Mouse (Mus musculus) forebrain, embryonic 13.5 days (tissue): ENCODE data around the gene Col25a1. TPM values are rescaled to one million over a fixed set of nuclear protein-coding genes. Genes with fewer than 3 reads are reported as not detected.

Experiments
- ATAC-seq: fragments of 200-750 bp; cut with Nextera tagmentation; 2 replicates; pipeline ENCODE4 v1.8.0; 2017
- H3K27ac ChIP-seq: fragments of 300-500 bp; sonication (generic); 2 replicates; pipeline ENCODE4 v1.5.1; 2015; ENCODE audit warnings: inconsistent platforms, mild to moderate bottlenecking, moderate library complexity
- H3K27me3 ChIP-seq: fragments of 300-500 bp; sonication (generic); 2 replicates; pipeline ENCODE4 v1.6.1; 2015; ENCODE audit warnings: mild to moderate bottlenecking, inconsistent platforms
- H3K36me3 ChIP-seq: fragments of 300-500 bp; sonication (generic); 2 replicates; pipeline ENCODE4 v1.6.1; 2015; ENCODE audit warnings: mild to moderate bottlenecking, inconsistent platforms; ENCODE audit not compliant: poor library complexity, severe bottlenecking
- H3K4me1 ChIP-seq: fragments of 300-500 bp; sonication (generic); 2 replicates; pipeline ENCODE4 v1.6.1; 2015; ENCODE audit warnings: inconsistent platforms
- H3K4me2 ChIP-seq: fragments of 300-500 bp; sonication (generic); 2 replicates; pipeline ENCODE4 v1.6.1; 2015; ENCODE audit warnings: inconsistent platforms, mild to moderate bottlenecking, moderate library complexity
- H3K4me3 ChIP-seq: fragments of 300-500 bp; sonication (generic); 2 replicates; pipeline ENCODE4 v1.5.1; 2015; ENCODE audit warnings: mild to moderate bottlenecking, inconsistent platforms
- H3K9ac ChIP-seq: fragments of 300-500 bp; sonication (generic); 2 replicates; pipeline ENCODE4 v1.6.1; 2015; ENCODE audit warnings: mild to moderate bottlenecking, inconsistent platforms
- H3K9me3 ChIP-seq: fragments of 300-500 bp; sonication (generic); replicated peaks from 2 replicates; pipeline ENCODE4 v1.6.1; 2016; ENCODE audit warnings: inconsistent platforms
- WGBS: fragments of 180-500 bp; shearing (Covaris S2); methylation state at CpG from one replicate; pipeline ENCODE4 v1.1.7; 2015; 5-methylcytosine and 5-hydroxymethylcytosine counted together
- polyA plus RNA-seq: library from polyadenylated mRNA; unstranded; fragments of >200 nt; fragmentation: Nextera tagmentation; extraction: Ambion mirVana; gene quantifications from 2 replicates; pipeline ENCODE4 v1.2.1, GENCODE M21; 2015

The Col25a1 gene
- polyA plus RNA-seq, 1 experiment from 2014 or later: 2.2 TPM

- Histone ChIP-seq H3K9me3 (no peaks in the 10 kb centered on the region), H3K4me2 (no peak overlapping the region), H3K9ac (no peak overlapping the region), H3K27ac (no peak overlapping the region), H3K4me3 (no peak overlapping the region), H3K4me1 (no peaks in the 10 kb centered on the region), H3K36me3 (no peaks in the 10 kb centered on the region), H3K27me3 (no peaks in the 10 kb centered on the region)
- WGBS: 79% methylated on average over 2 of the region's 2 CpGs
- no peak for ATAC-seq
Measured at GRCm38 (mm10) chr3:130217705-130218104, 86.4 kb downstream of the Col25a1 start.

- Histone ChIP-seq H3K27ac (no peak overlapping the region), H3K9me3 (no peaks in the 10 kb centered on the region), H3K27me3 (no peaks in the 10 kb centered on the region), H3K36me3 (no peaks in the 10 kb centered on the region), H3K4me3 (no peak overlapping the region), H3K4me1 (no peaks in the 10 kb centered on the region), H3K4me2 (no peak overlapping the region), H3K9ac (no peak overlapping the region)
- ATAC-seq: no peak
- 75% methylated on average over 5 of the region's 5 CpGs for WGBS
Measured at GRCm38 (mm10) chr3:130218232-130218728, 87.0 kb downstream of the Col25a1 start.

GRCm38 (mm10) chr3:130220811-130221210, 89.5 kb downstream of the Col25a1 start:
- H3K4me3 ChIP-seq: no peak overlapping the region
- 92% methylated on average over 3 of the region's 3 CpGs for WGBS
- no peaks in the 10 kb centered on the region for H3K27me3 ChIP-seq
- H3K4me2 ChIP-seq: no peak overlapping the region
- no peak for ATAC-seq
- no peaks in the 10 kb centered on the region for H3K4me1 ChIP-seq
- H3K27ac ChIP-seq: no peak overlapping the region
- H3K36me3 ChIP-seq: no peaks in the 10 kb centered on the region
- no peak overlapping the region for H3K9ac ChIP-seq
- no peaks in the 10 kb centered on the region for H3K9me3 ChIP-seq

GRCm38 (mm10) chr3:130228186-130228585, 96.9 kb downstream of the Col25a1 start:
- no peak for ATAC-seq
- Histone ChIP-seq H3K9ac (no peak overlapping the region), H3K9me3 (no peaks in the 10 kb centered on the region), H3K27me3 (no peaks in the 10 kb centered on the region), H3K4me3 (no peak overlapping the region), H3K4me2 (no peak overlapping the region), H3K4me1 (no peaks in the 10 kb centered on the region), H3K27ac (no peak overlapping the region), H3K36me3 (no peaks in the 10 kb centered on the region)
- WGBS: 92% methylated on average over 9 of the region's 9 CpGs

- H3K4me1 ChIP-seq: no peaks in the 10 kb centered on the region
- H3K4me2 ChIP-seq: no peak overlapping the region
- H3K27me3 ChIP-seq: no peaks in the 10 kb centered on the region
- ATAC-seq: no peak
- no peak overlapping the region for H3K27ac ChIP-seq
- 93% methylated on average over 7 of the region's 7 CpGs for WGBS
- H3K4me3 ChIP-seq: no peak overlapping the region
- H3K36me3 ChIP-seq: no peaks in the 10 kb centered on the region
- H3K9ac ChIP-seq: no peak overlapping the region
- H3K9me3 ChIP-seq: no peaks in the 10 kb centered on the region
Measured at GRCm38 (mm10) chr3:130232944-130233343, 101.6 kb downstream of the Col25a1 start.

- Histone ChIP-seq H3K4me2 (no peak overlapping the region), H3K27me3 (no peaks in the 10 kb centered on the region), H3K4me3 (no peak overlapping the region), H3K36me3 (no peaks in the 10 kb centered on the region), H3K9me3 (no peaks in the 10 kb centered on the region), H3K4me1 (no peaks in the 10 kb centered on the region), H3K27ac (no peak overlapping the region), H3K9ac (no peak overlapping the region)
- 94% methylated on average over 1 of the region's 1 CpGs for WGBS
- no peak for ATAC-seq
Measured at GRCm38 (mm10) chr3:130235233-130235632, 103.9 kb downstream of the Col25a1 start.

GRCm38 (mm10) chr3:130236129-130236528, 104.8 kb downstream of the Col25a1 start:
- Histone ChIP-seq H3K27ac (no peak overlapping the region), H3K27me3 (no peaks in the 10 kb centered on the region), H3K36me3 (no peaks in the 10 kb centered on the region), H3K4me1 (no peaks in the 10 kb centered on the region), H3K9me3 (no peaks in the 10 kb centered on the region), H3K9ac (no peak overlapping the region), H3K4me3 (no peak overlapping the region), H3K4me2 (no peak overlapping the region)
- ATAC-seq: no peak
- WGBS: 89% methylated on average over 7 of the region's 7 CpGs

- Histone ChIP-seq H3K4me2 (no peak overlapping the region), H3K4me1 (no peaks in the 10 kb centered on the region), H3K27me3 (no peaks in the 10 kb centered on the region), H3K27ac (no peak overlapping the region), H3K9ac (no peak overlapping the region), H3K9me3 (no peaks in the 10 kb centered on the region), H3K4me3 (no peak overlapping the region), H3K36me3 (no peaks in the 10 kb centered on the region)
- 81% methylated on average over 1 of the region's 1 CpGs for WGBS
- no peak for ATAC-seq
Measured at GRCm38 (mm10) chr3:130237852-130238251, 106.6 kb downstream of the Col25a1 start.

- ATAC-seq: no peak
- H3K27ac ChIP-seq: no peak overlapping the region
- no peak overlapping the region for H3K4me3 ChIP-seq
- no peaks in the 10 kb centered on the region for H3K36me3 ChIP-seq
- H3K4me2 ChIP-seq: no peak overlapping the region
- no peaks in the 10 kb centered on the region for H3K4me1 ChIP-seq
- no peaks in the 10 kb centered on the region for H3K27me3 ChIP-seq
- H3K9me3 ChIP-seq: no peaks in the 10 kb centered on the region
- no peak overlapping the region for H3K9ac ChIP-seq
- WGBS: 91% methylated on average over 4 of the region's 4 CpGs
Measured at GRCm38 (mm10) chr3:130241924-130242323, 110.6 kb downstream of the Col25a1 start.

- H3K27me3 ChIP-seq: no peaks in the 10 kb centered on the region
- H3K9me3 ChIP-seq: no peaks in the 10 kb centered on the region
- H3K27ac ChIP-seq: no peak overlapping the region
- 53% methylated on average over 8 of the region's 8 CpGs for WGBS
- no peak overlapping the region for H3K4me3 ChIP-seq
- ATAC-seq: no peak
- H3K36me3 ChIP-seq: no peaks in the 10 kb centered on the region
- no peak overlapping the region for H3K4me2 ChIP-seq
- H3K9ac ChIP-seq: no peak overlapping the region
- no peaks in the 10 kb centered on the region for H3K4me1 ChIP-seq
Measured at GRCm38 (mm10) chr3:130242647-130243296, 111.5 kb downstream of the Col25a1 start.

GRCm38 (mm10) chr3:130252355-130252754, 121.1 kb downstream of the Col25a1 start:
- no peaks in the 10 kb centered on the region for H3K9me3 ChIP-seq
- no peak overlapping the region for H3K9ac ChIP-seq
- H3K36me3 ChIP-seq: no peaks in the 10 kb centered on the region
- H3K27me3 ChIP-seq: no peaks in the 10 kb centered on the region
- H3K4me1 ChIP-seq: no peaks in the 10 kb centered on the region
- no peak overlapping the region for H3K4me3 ChIP-seq
- no peak overlapping the region for H3K27ac ChIP-seq
- H3K4me2 ChIP-seq: no peak overlapping the region
- no peak for ATAC-seq
- WGBS: 90% methylated on average over 7 of the region's 7 CpGs

- 92% methylated on average over 3 of the region's 3 CpGs for WGBS
- H3K27ac ChIP-seq: no peak overlapping the region
Measured at GRCm38 (mm10) chr3:130256059-130256458, 124.8 kb downstream of the Col25a1 start.

GRCm38 (mm10) chr3:130256610-130257009, 125.3 kb downstream of the Col25a1 start:
- no peak overlapping the region for H3K4me2 ChIP-seq
- WGBS: 91% methylated on average over 7 of the region's 7 CpGs
- H3K36me3 ChIP-seq: no peaks in the 10 kb centered on the region
- peaks cover 3% of the 10 kb centered on the region; the same call in 1 of the 2 replicates for H3K9me3 ChIP-seq
- no peak overlapping the region for H3K27ac ChIP-seq
- no peak for ATAC-seq
- H3K9ac ChIP-seq: no peak overlapping the region
- no peaks in the 10 kb centered on the region for H3K4me1 ChIP-seq
- no peak overlapping the region for H3K4me3 ChIP-seq
- no peaks in the 10 kb centered on the region for H3K27me3 ChIP-seq

More at GRCm38 (mm10) chr3:130256059-130256458, 124.8 kb downstream of the Col25a1 start:
- Histone ChIP-seq H3K4me1 (no peaks in the 10 kb centered on the region), H3K4me2 (no peak overlapping the region), H3K4me3 (no peak overlapping the region), H3K36me3 (no peaks in the 10 kb centered on the region), H3K9ac (no peak overlapping the region), H3K27me3 (no peaks in the 10 kb centered on the region), H3K9me3 (peaks cover 3% of the 10 kb centered on the region; the same call in 1 of the 2 replicates)
- ATAC-seq: no peak
